Comparison of ENCODE assay signal across 9 mouse cellular contexts in genomic region chr2:112765046-112765445, GRCm38 (mm10).
DNase-seq lines count a peak whose midpoint lies in the region; ATAC-seq and TF ChIP-seq lines count a peak whose summit lies in the region.
"Had no signal": no experiment of that assay in that cellular context is flagged by ENCODE, and none has a peak within 500 bp of the region (broad histone marks: within the 10 kb centered on the region; RNA-seq: fewer than 3 reads in every experiment).

No protein-coding gene starts in this region.

- DNase-seq in 416B (ENCODE audit: low read depth) (peak; percentile 50), CH12.LX (ENCODE audit: extremely low read depth) (peak; percentile 42)
- DNase-seq in cerebellum, adult 9-11 months, result peak; percentile 9
- no peak for DNase-seq in liver, embryonic 11.5 days (ENCODE audit: low spot score)
- no peak for DNase-seq in urinary bladder, postnatal 10 days (ENCODE audit: low spot score)
- DNase-seq in midbrain, embryonic 10.5 days (ENCODE audit: low spot score), result no peak

- H3K9me3 ChIP-seq in intestine, postnatal 0 days (ENCODE audit: control insufficient read depth), result no peaks in the 10 kb centered on the region
- H3K9me3 ChIP-seq in intestine, embryonic 16.5 days (ENCODE audit: control insufficient read depth, low read length), result no peaks in the 10 kb centered on the region
- H3K9me3 ChIP-seq in CH12.LX (replicated peaks; ENCODE audit: low read length), result no peaks in the 10 kb centered on the region
- no peaks in the 10 kb centered on the region for H3K9me3 ChIP-seq in liver, embryonic 11.5 days (ENCODE audit: control insufficient read depth, low read length)
- H3K9me3 ChIP-seq in midbrain, embryonic 10.5 days (replicated peaks), result no peaks in the 10 kb centered on the region
- H3K9me3 ChIP-seq: embryonic facial prominence, embryonic 13.5 days had no signal

- H3K4me3 ChIP-seq in intestine, postnatal 0 days (ENCODE audit: low read depth, low read length), result no peak overlapping the region
- no peak overlapping the region for H3K4me3 ChIP-seq in intestine, embryonic 16.5 days (ENCODE audit: low read length)
- no peak overlapping the region for H3K4me3 ChIP-seq in CH12.LX (replicated peaks in 1 of 3; ENCODE audit: low read depth in 2 of 3, low read length in 2 of 3, poor library complexity in 1 of 3)
- no peak overlapping the region for H3K4me3 ChIP-seq in liver, embryonic 11.5 days (ENCODE audit: low read depth, low read length)
- no peak overlapping the region for H3K4me3 ChIP-seq in midbrain, embryonic 10.5 days
- H3K4me3 ChIP-seq: embryonic facial prominence, embryonic 13.5 days had no signal

- TF ChIP-seq POLR2A in CH12.LX (IDR thresholded peaks at IDR 0.05; ENCODE audit: low read depth, low read length), result no peak

- in situ Hi-C loops in CH12.LX (cut with MboI; ENCODE audit: low pct_ligation_motif_present, low pct_unique_long_range_greater_than_20kb, low sequenced_read_pairs), result loop anchor here (25.0 kb wide), 1 partner anchor 253 kb away; no protein-coding TSS in a partner anchor

- no peak overlapping the region for H3K27ac ChIP-seq in intestine, postnatal 0 days (ENCODE audit: low read depth, low read length)
- no peak overlapping the region for H3K27ac ChIP-seq in intestine, embryonic 16.5 days (ENCODE audit: low read length)
- no peak overlapping the region for H3K27ac ChIP-seq in CH12.LX (ENCODE audit: insufficient read depth, low read depth)
- no peak overlapping the region for H3K27ac ChIP-seq in liver, embryonic 11.5 days (ENCODE audit: low read depth, low read length)
- H3K27ac ChIP-seq in midbrain, embryonic 10.5 days (replicated peaks), result no peak overlapping the region
- H3K27ac ChIP-seq: embryonic facial prominence, embryonic 13.5 days had no signal

- WGBS in intestine, postnatal 0 days, result 60% methylated on average over 5 of the region's 5 CpGs
- WGBS in intestine, embryonic 16.5 days, result 62% methylated on average over 5 of the region's 5 CpGs
- 54% methylated on average over 5 of the region's 5 CpGs for WGBS in liver, embryonic 11.5 days
- WGBS in midbrain, embryonic 10.5 days, result 69% methylated on average over 5 of the region's 5 CpGs

- no peaks in the 10 kb centered on the region for H3K4me1 ChIP-seq in intestine, postnatal 0 days (replicated peaks; ENCODE audit: control insufficient read depth, insufficient read depth, low read length)
- no peaks in the 10 kb centered on the region for H3K4me1 ChIP-seq in intestine, embryonic 16.5 days (ENCODE audit: control insufficient read depth, insufficient read depth, low read length)
- H3K4me1 ChIP-seq in CH12.LX (ENCODE audit: control insufficient read depth in 1 of 2, insufficient read depth in 2 of 2), result no peaks in the 10 kb centered on the region
- H3K4me1 ChIP-seq in liver, embryonic 11.5 days (replicated peaks; ENCODE audit: control insufficient read depth, insufficient read depth, low read length), result no peaks in the 10 kb centered on the region
- peaks cover 7% of the 10 kb centered on the region for H3K4me1 ChIP-seq in midbrain, embryonic 10.5 days
- H3K4me1 ChIP-seq: embryonic facial prominence, embryonic 13.5 days had no signal

- TF ChIP-seq CTCF in intestine, postnatal 0 days (IDR thresholded peaks at IDR 0.05; ENCODE audit: low read depth), result peak; percentile 61
- TF ChIP-seq CTCF in CH12.LX (conservative IDR thresholded peaks at IDR 0.05 in 1 of 2, IDR thresholded peaks at IDR 0.05 in 1 of 2; ENCODE audit: low read depth in 2 of 2, low read length in 2 of 2), result peak; percentile 62 to 70

- dilution Hi-C loops in CH12.LX (cut with MboI; ENCODE audit: extremely low pct_ligation_motif_present, extremely low pct_unique_long_range_greater_than_20kb, low sequenced_read_pairs), result no loop called here

- peak; percentile 11 for TF ChIP-seq RAD21 in CH12.LX (IDR thresholded peaks at IDR 0.05; ENCODE audit: low read depth, low read length)

- H3K4me2 ChIP-seq in intestine, postnatal 0 days (replicated peaks; ENCODE audit: low read depth), result no peak overlapping the region
- H3K4me2 ChIP-seq in intestine, embryonic 16.5 days (ENCODE audit: low read depth, low read length), result no peak overlapping the region
- H3K4me2 ChIP-seq in CH12.LX (ENCODE audit: insufficient read depth, low read depth, poor library complexity, severe bottlenecking), result no peak overlapping the region
- no peak overlapping the region for H3K4me2 ChIP-seq in liver, embryonic 11.5 days
- H3K4me2 ChIP-seq: embryonic facial prominence, embryonic 13.5 days had no signal

- H3K79me2 ChIP-seq in CH12.LX (replicated peaks; ENCODE audit: control insufficient read depth, extremely low read depth, insufficient read depth, poor library complexity, severe bottlenecking), result no peaks in the 10 kb centered on the region

- ATAC-seq in intestine, postnatal 0 days, result no peak
- no peak for ATAC-seq in intestine, embryonic 16.5 days
- 0 out of 2 replicates have a peak, but pooled peaks have one; percentile 47 for ATAC-seq in liver, embryonic 11.5 days (replicated peaks; ENCODE audit: low FRiP score)

- no peak for TF ChIP-seq EP300 in CH12.LX (IDR thresholded peaks at IDR 0.05; ENCODE audit: low read length)

- H3K27me3 ChIP-seq in intestine, postnatal 0 days (replicated peaks; ENCODE audit: control insufficient read depth, insufficient read depth, low read length), result no peaks in the 10 kb centered on the region
- H3K27me3 ChIP-seq in intestine, embryonic 16.5 days (replicated peaks; ENCODE audit: control insufficient read depth, insufficient read depth, low read length), result no peaks in the 10 kb centered on the region
- no peaks in the 10 kb centered on the region for H3K27me3 ChIP-seq in CH12.LX (replicated peaks)
- H3K27me3 ChIP-seq in liver, embryonic 11.5 days (replicated peaks; ENCODE audit: control insufficient read depth, insufficient read depth, low read length), result no peaks in the 10 kb centered on the region
- H3K27me3 ChIP-seq in midbrain, embryonic 10.5 days (ENCODE audit: low read depth, poor library complexity, severe bottlenecking), result no peaks in the 10 kb centered on the region
- H3K27me3 ChIP-seq: embryonic facial prominence, embryonic 13.5 days had no signal

- H3K36me3 ChIP-seq in intestine, postnatal 0 days (ENCODE audit: control insufficient read depth, insufficient read depth), result no peaks in the 10 kb centered on the region
- H3K36me3 ChIP-seq in intestine, embryonic 16.5 days (ENCODE audit: control insufficient read depth, insufficient read depth, low read length), result no peaks in the 10 kb centered on the region
- H3K36me3 ChIP-seq in CH12.LX (replicated peaks in 1 of 2; ENCODE audit: control insufficient read depth in 1 of 2, insufficient read depth in 1 of 2, low read length in 1 of 2), result no peaks in the 10 kb centered on the region
- H3K36me3 ChIP-seq in liver, embryonic 11.5 days (ENCODE audit: control insufficient read depth, insufficient read depth, low read length), result no peaks in the 10 kb centered on the region
- H3K36me3 ChIP-seq in midbrain, embryonic 10.5 days, result no peaks in the 10 kb centered on the region
- H3K36me3 ChIP-seq: embryonic facial prominence, embryonic 13.5 days had no signal

- H3K9ac ChIP-seq in intestine, postnatal 0 days (ENCODE audit: low read depth, low read length), result no peak overlapping the region
- H3K9ac ChIP-seq in intestine, embryonic 16.5 days (ENCODE audit: low read depth, low read length), result no peak overlapping the region
- H3K9ac ChIP-seq in CH12.LX (ENCODE audit: insufficient read depth, low read depth), result no peak overlapping the region
- H3K9ac ChIP-seq in liver, embryonic 11.5 days (ENCODE audit: low read depth, low read length), result no peak overlapping the region
- H3K9ac ChIP-seq: embryonic facial prominence, embryonic 13.5 days had no signal

TF ChIP-seq in CH12.LX, 34 proteins besides CTCF, POLR2A, EP300 and RAD21:
- TF ChIP-seq MAX (IDR thresholded peaks at IDR 0.05; ENCODE audit: low read length) (no peak), SMC3 (IDR thresholded peaks at IDR 0.05; ENCODE audit: low read depth, low read length) (peak; percentile 32), CHD1 (IDR thresholded peaks at IDR 0.05; ENCODE audit: low read depth, low read length) (no peak), NRF1 (IDR thresholded peaks at IDR 0.05; ENCODE audit: low read depth, low read length) (no peak)

Comparison
In these comparisons a context has a peak if more than half of its experiments do, and no peak if none do; other contexts are left out.
1. DNase-seq: peak in 416B (single experiment), CH12.LX (single experiment) and cerebellum, adult 9-11 months (single experiment); none in liver, embryonic 11.5 days (single experiment), urinary bladder, postnatal 10 days (single experiment) and midbrain, embryonic 10.5 days (single experiment).